Comparison of ENCODE assay signal across 8 mouse cellular contexts in the genomic region with DNA sequence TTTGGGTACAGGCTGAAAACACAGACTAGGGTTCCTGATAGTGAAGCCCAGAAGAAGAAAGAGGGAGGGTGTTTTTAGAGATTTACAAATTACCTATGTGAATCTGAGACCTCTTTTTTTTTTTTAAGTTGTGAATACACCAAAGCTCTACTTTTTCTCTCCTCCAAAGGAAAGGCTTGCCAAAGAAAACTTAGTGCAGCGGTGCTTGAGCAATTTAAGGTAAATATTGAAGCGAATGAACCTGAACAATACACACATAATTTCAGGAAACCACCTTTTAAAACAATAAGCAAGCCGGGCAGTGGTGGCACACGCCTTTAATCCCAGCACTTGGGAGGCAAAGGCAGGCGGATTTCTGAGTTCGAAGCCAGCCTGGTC. TPM values are rescaled to one million over a fixed set of nuclear protein-coding genes. Genes with fewer than 3 reads are reported as not detected.
DNase-seq lines count a peak whose midpoint lies in the region; ATAC-seq and TF ChIP-seq lines count a peak whose summit lies in the region.

No protein-coding gene starts in this region.

- no peaks in the 10 kb centered on the region for H3K36me3 ChIP-seq in testis, adult 2 months (ENCODE audit: control insufficient read depth, insufficient read depth, low read length)
- peaks cover 24% of the 10 kb centered on the region for H3K36me3 ChIP-seq in liver, embryonic 12.5 days
- H3K36me3 ChIP-seq in stomach, embryonic 16.5 days (ENCODE audit: control insufficient read depth, insufficient read depth, low read length), result no peaks in the 10 kb centered on the region

- no peak for TF ChIP-seq POLR2A in cerebellum, adult 2 months (IDR thresholded peaks at IDR 0.05; ENCODE audit: borderline replicate concordance, insufficient read depth, low read length)
- TF ChIP-seq POLR2A in testis, adult 2 months (IDR thresholded peaks at IDR 0.05; ENCODE audit: control insufficient read depth, low read depth, low read length), result no peak

- no peaks in the 10 kb centered on the region for H3K9me3 ChIP-seq in liver, embryonic 12.5 days (replicated peaks)
- no peaks in the 10 kb centered on the region for H3K9me3 ChIP-seq in stomach, embryonic 16.5 days (replicated peaks; ENCODE audit: control insufficient read depth, low read length)

- no peak for TF ChIP-seq CTCF in cerebellum, adult 2 months (IDR thresholded peaks at IDR 0.05; ENCODE audit: borderline replicate concordance, insufficient read depth, low read depth, low read length)
- TF ChIP-seq CTCF in testis, adult 2 months (IDR thresholded peaks at IDR 0.05; ENCODE audit: control insufficient read depth, insufficient read depth, insufficient replicate concordance, low read depth, low read length), result no peak

- intact Hi-C loops in left cerebral cortex, postnatal 25 days (cut with DNase I), result loop anchor here (1.0 to 5.0 kb wide), 3 partner anchors 26 to 206 kb away; a partner anchor contains a TSS

- no peak for DNase-seq in cerebellum, adult 2 months
- DNase-seq in cerebellum, postnatal 4 days (ENCODE audit: low spot score in 2 of 2), result no peak
- DNase-seq in testis, postnatal 14 days (ENCODE audit: low spot score), result no peak
- no peak for DNase-seq in layer of hippocampus, postnatal 25 days (ENCODE audit: extremely low spot score in 1 of 2, low spot score in 1 of 2)
- no peak for DNase-seq in left cerebral cortex, postnatal 25 days (ENCODE audit: low spot score in 2 of 2)

- no peak overlapping the region for H3K27ac ChIP-seq in cerebellum, adult 2 months (ENCODE audit: insufficient read depth, low read length)
- peak overlapping the region; percentile 52 for H3K27ac ChIP-seq in testis, adult 2 months (ENCODE audit: control insufficient read depth, insufficient read depth, low read depth, low read length)
- H3K27ac ChIP-seq in liver, embryonic 12.5 days, result peak overlapping the region; percentile 98
- peak overlapping the region; percentile 98 for H3K27ac ChIP-seq in stomach, embryonic 16.5 days (ENCODE audit: low read length)

- peaks cover 5% of the 10 kb centered on the region for H3K4me1 ChIP-seq in cerebellum, adult 2 months (ENCODE audit: control insufficient read depth, insufficient read depth, low read length)
- H3K4me1 ChIP-seq in testis, adult 2 months (ENCODE audit: control insufficient read depth, insufficient read depth, low read length), result peaks cover 2% of the 10 kb centered on the region
- peaks cover 46% of the 10 kb centered on the region for H3K4me1 ChIP-seq in liver, embryonic 12.5 days
- peaks cover 15% of the 10 kb centered on the region for H3K4me1 ChIP-seq in stomach, embryonic 16.5 days (ENCODE audit: control insufficient read depth, insufficient read depth, low read length)

- H3K9ac ChIP-seq in liver, embryonic 12.5 days, result peak overlapping the region; percentile 99
- H3K9ac ChIP-seq in stomach, embryonic 16.5 days (ENCODE audit: low read length), result peak overlapping the region; percentile 96

- WGBS in cerebellum, adult 2 months, result 18% methylated on average over 6 of the region's 6 CpGs
- 20% methylated on average over 6 of the region's 6 CpGs for WGBS in liver, embryonic 12.5 days (ENCODE audit: insufficient replicate concordance)
- WGBS in stomach, embryonic 16.5 days, result 15% methylated on average over 6 of the region's 6 CpGs

- H3K4me3 ChIP-seq in cerebellum, adult 2 months (replicated peaks; ENCODE audit: insufficient read depth, low read depth, low read length), result peak overlapping the region; percentile 88
- peak overlapping the region; percentile 99 for H3K4me3 ChIP-seq in testis, adult 2 months (ENCODE audit: control insufficient read depth, low read depth, low read length)
- peak overlapping the region; percentile 98 for H3K4me3 ChIP-seq in liver, embryonic 12.5 days
- peak overlapping the region; percentile 100 for H3K4me3 ChIP-seq in stomach, embryonic 16.5 days (replicated peaks; ENCODE audit: low read length)

- H3K27me3 ChIP-seq in cerebellum, adult 2 months (ENCODE audit: control insufficient read depth, insufficient read depth, low read length), result no peaks in the 10 kb centered on the region
- no peaks in the 10 kb centered on the region for H3K27me3 ChIP-seq in testis, adult 2 months (ENCODE audit: control insufficient read depth, insufficient read depth, low read length)
- 0 out of 2 replicates have a peak, but pooled peaks cover 3% of the 10 kb centered on the region for H3K27me3 ChIP-seq in liver, embryonic 12.5 days (replicated peaks)
- no peaks in the 10 kb centered on the region for H3K27me3 ChIP-seq in stomach, embryonic 16.5 days (ENCODE audit: control insufficient read depth, insufficient read depth, low read length)

- no peak for ATAC-seq in liver, embryonic 12.5 days
- ATAC-seq in stomach, embryonic 16.5 days (ENCODE audit: insufficient read depth, low FRiP score), result no peak

- peak overlapping the region; percentile 87 for H3K4me2 ChIP-seq in liver, embryonic 12.5 days
- peak overlapping the region; percentile 74 for H3K4me2 ChIP-seq in stomach, embryonic 16.5 days (ENCODE audit: low read depth, low read length)

RNA-seq across cellular contexts. Expression of a gene that starts 0.7 kb away (rescaled TPM):
- polyA plus RNA-seq in cerebellum, adult 2 months (2012; rRNA removed), result 58.3 and 62.1 TPM in 2 replicates
- 12.9 and 14.9 TPM in 2 replicates for polyA plus RNA-seq in testis, adult 2 months (2012; rRNA removed)
- polyA plus RNA-seq in liver, embryonic 12.5 days (2016; fragmentation: Nextera tagmentation; extraction: Ambion mirVana), result 52.6 and 59.4 TPM in 2 replicates
- polyA plus RNA-seq in stomach, embryonic 16.5 days (2015; fragmentation: Nextera tagmentation; extraction: Ambion mirVana), result 44.0 and 47.7 TPM in 2 replicates
- total RNA-seq in layer of hippocampus, postnatal 25 days (2021), result 10 to 100 TPM; 68.3 to 78.2 TPM
- 10 to 100 TPM; 82.4 to 82.9 TPM for total RNA-seq in left cerebral cortex, postnatal 25 days (2021)
